Mouse (Mus musculus) E14TG2a.4 (cell line): ENCODE data around the gene Eif6.

Experiments
- CTCF ChIP-seq: conservative IDR thresholded peaks from 2 replicates; pipeline ENCODE4 v1.5.1; 2014; ENCODE audit warnings: low read length
- NANOG ChIP-seq: IDR thresholded peaks from 2 replicates; pipeline ENCODE4 v1.6.1; 2014; ENCODE audit warnings: borderline replicate concordance, low read length, mixed read lengths
- POU5F1 ChIP-seq: IDR thresholded peaks from 2 replicates; pipeline ENCODE4 v1.6.1; 2014; ENCODE audit warnings: low read length, borderline replicate concordance

DNA sequence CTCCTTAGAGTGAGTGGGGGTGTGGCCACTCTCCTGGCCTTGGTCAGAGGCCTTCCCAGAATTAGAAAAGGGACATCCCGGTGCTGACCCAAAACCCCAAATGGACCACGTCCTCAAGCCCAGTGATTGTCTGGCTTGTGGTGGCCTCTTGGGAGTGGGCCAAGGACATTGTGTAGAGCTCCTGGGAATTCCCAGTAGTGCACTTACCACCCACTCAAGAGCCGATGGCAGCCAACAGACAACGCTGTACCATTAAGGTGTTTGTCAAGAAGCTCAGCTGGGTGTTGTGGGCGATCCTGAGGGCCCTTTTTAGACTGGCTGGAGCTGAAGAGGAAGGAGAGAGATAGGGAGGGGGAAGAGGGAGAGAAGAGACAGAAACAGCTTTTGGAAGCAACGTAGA lies 42.2 kb downstream of the Eif6 start:
- TF ChIP-seq CTCF (no peak), POU5F1 (no peak), NANOG (no peak)
